Mouse (Mus musculus) monocyte, adult 5-6 weeks (primary cell): Measurements from ENCODE around the gene Myl3. TPM values are rescaled to one million over a fixed set of nuclear protein-coding genes. Genes with fewer than 3 reads are reported as not detected.
A peak's percentile ranks its signal among the peaks of the same experiment; 100 is the strongest.

Source experiments
- ATAC-seq: fragments of 153-309, 156-312 bp; replicated peaks from 2 replicates; pipeline ENCODE4 v1.8.0; 2017; ENCODE audit warnings: mild to moderate bottlenecking; ENCODE audit not compliant: low TSS enrichment, insufficient number of reproducible peaks, severe bottlenecking, poor library complexity, low FRiP score
- total RNA-seq: library from RNA; stranded (forward); fragments of 200-1000, 200-491, 200-594 nt; gene quantifications from 3 replicates; pipeline ENCODE4 v1.2.3, GENCODE M21; 2017

Gene Myl3
- total RNA-seq, 1 experiment from 2014 or later: not detected

DNA sequence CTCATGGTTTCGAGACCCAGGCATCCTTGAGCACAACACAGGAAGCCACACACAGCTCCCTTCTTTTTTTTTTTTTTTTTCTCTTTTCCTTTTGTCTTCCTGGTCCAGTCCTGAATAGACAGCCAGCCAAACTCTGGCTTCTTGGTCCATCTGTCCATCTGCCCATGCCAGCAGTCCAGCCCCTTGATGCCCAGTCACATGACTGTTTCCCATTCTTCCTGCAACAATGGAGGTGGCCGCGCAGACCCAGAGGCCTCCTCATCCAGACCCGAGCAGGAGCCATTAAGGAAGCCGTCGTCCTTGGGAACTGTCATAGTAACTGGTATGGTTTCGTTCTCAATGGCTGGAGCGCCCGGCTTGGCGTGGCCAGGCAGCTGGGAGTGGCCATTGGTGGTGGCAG, 19.6 kb upstream of the Myl3 start:
- ATAC-seq: no peak

DNA sequence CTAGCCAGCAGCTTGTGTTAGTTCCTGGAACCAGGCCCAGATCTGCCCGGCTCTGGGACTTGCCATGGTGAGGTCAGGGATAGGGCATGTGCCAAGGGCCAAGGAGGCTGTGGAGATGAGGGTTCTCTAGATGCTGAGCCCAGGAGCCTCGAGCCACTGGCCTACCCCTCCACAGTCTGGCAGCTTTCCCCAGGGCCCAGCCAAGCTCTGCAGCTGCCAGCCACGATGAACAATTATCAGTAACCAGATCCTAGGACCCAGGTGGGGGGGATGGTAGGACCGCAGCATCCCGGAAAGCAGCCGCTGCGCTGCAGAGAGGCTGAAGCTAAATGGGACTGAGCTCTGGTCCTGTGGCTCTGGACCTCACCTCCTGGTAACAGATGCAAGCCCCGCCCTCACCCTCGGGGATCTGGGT, 15.9 kb upstream of the Myl3 start:
- ATAC-seq: no peak

DNA sequence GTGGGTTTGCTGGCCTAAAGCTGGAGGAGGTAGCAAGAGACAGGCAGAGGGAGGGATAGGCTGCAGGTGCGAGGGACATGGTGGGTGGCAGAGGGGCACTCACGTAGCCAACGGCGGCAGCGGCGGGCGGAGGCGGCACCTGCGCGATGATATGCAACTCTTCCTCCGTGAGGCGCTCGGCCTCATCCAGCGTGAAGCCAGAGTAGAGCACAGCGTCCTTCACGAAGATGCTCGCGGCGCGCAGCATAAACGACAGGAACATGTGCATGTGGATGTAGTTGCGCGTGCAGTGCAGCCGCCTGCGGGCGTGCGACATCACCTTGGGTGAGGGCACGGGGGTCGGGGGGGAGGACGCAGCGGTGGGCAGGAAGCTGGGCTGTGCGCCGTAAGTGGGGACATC, 14.8 kb upstream of the Myl3 start:
- no peak for ATAC-seq

DNA sequence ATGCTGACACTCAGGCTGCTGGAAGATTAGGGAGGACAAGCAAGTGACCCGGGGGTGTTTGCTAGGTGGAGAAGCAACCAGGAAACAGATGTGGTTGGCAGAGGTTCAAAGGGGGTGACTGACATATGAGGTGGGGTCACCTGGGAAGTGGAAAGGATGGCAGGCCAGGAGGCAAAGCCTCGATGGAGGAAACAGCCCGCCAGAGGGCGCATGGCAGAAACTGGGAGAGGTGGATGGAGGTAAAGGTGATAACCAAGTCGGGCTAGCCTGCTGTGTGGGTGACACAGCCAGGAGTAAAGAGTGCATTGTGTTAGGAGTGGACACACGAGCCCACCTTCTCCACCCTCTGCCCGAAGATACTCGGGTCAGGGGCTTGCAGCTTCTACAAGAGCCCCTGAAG, 11.8 kb upstream of the Myl3 start:
- ATAC-seq: no peak

DNA sequence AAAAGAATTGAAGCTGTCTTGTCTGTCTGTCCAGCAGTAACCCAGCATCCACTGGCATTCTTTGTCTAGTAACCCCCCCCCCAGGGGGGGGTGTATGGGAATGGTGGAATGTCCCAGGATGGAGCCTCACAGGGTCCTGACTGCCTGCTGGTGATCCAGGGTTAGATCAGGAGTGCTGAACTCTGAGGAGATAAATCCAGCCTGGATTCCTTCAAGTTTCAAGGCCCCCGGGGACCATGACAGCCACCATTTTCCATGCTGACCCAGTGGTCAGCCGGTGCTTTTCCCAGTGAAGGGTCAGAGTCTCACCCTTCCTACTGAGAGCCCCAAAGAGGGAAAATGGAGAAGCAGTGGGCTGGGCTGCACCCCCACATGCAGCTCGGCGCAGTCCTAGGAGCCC, 9.8 kb upstream of the Myl3 start:
- ATAC-seq: no peak

DNA sequence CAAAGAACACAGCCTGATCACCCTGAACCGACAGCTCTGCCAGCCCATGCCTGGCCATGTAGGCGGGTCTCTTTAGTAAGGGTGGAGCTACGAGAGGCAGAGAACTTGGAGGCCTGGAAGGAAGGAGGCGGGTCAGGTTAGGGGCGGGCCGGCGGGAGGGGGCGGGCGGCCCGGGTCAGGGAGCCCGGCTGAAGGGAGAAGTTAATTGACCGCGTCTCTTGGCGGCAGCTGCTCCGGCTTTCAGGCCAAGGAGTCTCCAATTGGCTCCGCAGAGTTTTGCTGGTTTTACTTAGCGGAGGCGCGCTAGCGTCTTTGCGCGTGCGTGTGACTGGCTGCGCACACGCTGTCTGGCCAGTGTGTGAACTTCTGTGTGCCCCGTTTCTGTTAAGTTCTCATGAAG, 9.0 kb upstream of the Myl3 start:
- ATAC-seq: peak; percentile 85

DNA sequence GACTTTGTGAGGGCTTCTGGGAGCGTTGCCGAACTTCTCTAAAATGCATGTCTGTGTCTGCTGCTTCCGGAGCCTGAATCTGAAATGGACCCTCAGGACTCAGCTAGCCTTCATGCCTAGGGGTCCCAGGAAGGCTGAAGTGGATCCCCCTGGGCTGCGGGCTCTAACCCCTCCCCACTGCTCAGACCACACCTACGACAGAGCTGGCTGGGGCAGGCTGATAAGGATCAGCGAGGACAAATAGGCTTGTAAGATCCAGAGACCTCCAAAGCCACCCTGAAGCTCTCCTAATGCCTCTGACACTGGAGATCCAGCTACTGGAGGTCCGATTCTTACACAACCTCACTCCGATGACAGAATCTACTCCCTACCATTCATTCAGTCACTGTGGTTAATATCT, 8.6 kb upstream of the Myl3 start:
- ATAC-seq: 0 out of 2 replicates have a peak, but pooled peaks have one; percentile 3

DNA sequence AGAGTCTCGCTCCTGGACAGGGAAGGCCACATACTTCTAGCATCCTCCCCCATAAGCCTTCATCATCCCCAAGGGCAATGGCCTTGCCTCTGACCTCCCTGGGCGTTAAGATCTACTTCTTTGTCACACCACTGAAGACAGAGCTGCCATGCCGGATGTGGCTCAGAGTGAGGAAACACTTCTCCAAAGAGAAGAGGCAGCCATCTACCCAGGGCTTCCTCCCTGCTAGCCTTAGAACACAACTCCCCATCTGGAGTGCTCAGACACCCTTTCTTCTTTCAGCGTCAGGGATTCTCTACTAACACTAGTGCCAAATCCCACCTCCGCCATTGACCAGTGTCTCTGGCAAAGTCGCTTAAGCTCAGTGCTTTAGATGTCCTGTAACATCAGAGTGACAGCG, 7.5 kb upstream of the Myl3 start:
- no peak for ATAC-seq

DNA sequence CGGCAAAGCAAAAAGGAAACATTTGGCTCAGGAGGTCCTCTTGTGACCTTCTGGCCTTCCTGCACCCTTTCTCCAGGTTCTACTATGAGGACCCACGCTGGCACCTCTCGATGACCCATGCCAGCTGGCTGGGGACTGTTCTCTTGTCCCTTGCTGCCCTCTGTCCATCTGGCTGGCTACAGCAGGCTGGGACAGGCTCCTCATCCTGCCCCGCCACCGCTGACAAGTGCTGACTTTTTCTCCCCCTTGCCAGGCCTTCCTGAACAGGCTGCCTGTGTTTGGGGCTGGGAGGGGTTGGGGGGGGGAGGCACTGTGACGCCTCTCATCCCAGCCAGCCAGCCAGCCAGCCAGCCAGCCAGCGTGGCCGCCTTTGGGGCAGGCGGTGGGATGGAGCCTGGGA, 5.3 kb upstream of the Myl3 start:
- ATAC-seq: no peak

DNA sequence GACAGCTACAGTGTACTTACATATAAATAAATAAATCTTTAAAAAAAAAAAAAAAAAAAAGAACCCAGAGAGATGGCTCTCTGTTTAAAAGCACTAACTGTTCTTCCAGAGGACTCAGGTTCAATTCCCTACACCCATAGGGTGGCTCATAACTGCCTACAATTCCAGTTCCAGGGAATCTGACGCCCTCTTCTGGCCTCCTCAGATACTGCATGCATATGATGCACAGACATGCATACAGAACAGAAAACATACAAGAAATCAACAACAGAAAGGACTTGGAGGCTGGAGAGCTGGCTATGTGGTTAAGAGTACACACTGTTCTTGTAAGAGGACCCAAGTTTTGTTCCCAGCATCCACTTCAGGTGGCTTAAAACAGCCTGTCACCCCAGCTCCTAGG, 3.6 kb upstream of the Myl3 start:
- no peak for ATAC-seq

DNA sequence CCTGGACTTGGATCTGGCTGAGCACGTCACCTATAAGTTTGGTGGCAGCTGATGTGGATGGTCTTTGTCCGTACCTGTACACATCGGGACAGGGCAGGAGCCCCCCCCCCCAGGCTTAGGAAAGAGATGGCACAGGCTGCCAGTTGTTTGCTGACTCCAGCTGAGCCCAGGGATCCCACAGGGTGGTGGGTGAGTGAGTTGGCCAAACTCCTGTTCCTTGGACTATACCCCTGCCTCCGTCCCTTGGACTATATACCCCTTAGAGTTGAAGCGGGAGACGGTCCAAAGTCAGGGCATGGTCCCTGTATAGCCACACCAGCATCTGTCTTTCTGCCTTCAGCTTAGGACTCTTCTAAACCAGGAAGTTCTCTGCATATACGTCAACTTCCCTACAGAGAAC, 1.7 kb upstream of the Myl3 start:
- ATAC-seq: no peak

DNA sequence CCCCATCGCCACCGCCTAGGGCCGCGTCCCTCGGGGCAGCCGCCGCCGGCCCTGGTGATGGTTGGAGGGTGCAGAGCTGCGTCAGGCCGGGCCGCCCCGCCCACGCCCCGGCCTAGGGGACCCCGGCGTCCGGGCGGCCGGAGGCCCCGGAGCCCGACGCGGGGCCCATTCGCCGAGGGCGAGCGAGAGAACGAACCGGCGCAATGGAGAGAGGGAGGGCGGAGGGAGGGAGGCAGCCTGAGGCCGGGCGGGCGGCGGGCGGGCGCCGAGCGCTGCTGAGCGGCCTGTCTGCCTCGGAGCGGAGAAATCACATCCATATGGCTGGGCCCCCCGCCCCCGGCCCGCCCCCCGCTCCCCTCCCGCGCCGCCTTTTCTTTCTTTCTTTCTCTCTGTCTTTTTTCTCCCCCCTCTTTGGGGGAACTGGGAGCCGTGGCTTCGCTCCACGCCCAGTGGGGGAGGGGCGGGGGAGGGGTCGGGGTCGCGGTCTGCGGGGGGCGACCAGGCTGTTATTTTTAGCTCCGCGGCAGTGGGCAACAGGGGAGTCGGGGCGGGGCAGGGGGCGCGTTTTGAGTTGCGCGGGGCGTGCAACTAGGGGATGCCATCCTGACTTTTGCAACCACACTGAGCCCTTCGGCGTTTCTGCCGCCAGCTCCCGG, 762 bp downstream of the Myl3 start:
- no peak for ATAC-seq

DNA sequence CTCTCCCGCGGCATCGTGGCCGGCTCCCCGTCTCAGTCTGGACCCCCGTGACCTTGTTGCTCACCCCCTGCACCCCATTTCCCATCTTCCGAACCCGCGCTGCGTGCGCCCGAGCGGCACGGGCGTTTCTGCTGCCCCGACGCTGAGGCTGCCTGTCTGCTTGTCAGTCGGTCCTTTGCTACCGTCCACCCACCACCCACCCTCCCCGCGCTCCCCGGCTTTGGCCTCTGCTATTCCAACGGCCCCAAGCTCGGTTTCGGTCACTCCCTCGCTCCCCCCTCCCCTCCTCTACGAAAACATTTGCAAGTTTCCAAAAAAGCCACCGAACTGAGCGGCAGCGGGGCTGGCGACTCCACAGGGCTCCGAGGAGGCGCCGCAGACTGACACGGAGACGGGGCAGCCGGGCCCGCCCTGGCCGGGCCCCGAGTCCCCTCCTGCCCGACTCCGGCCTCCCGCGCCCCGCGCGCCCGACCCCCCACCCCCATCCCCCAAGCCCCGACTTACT, 1.3 kb downstream of the Myl3 start:
- no peak for ATAC-seq

DNA sequence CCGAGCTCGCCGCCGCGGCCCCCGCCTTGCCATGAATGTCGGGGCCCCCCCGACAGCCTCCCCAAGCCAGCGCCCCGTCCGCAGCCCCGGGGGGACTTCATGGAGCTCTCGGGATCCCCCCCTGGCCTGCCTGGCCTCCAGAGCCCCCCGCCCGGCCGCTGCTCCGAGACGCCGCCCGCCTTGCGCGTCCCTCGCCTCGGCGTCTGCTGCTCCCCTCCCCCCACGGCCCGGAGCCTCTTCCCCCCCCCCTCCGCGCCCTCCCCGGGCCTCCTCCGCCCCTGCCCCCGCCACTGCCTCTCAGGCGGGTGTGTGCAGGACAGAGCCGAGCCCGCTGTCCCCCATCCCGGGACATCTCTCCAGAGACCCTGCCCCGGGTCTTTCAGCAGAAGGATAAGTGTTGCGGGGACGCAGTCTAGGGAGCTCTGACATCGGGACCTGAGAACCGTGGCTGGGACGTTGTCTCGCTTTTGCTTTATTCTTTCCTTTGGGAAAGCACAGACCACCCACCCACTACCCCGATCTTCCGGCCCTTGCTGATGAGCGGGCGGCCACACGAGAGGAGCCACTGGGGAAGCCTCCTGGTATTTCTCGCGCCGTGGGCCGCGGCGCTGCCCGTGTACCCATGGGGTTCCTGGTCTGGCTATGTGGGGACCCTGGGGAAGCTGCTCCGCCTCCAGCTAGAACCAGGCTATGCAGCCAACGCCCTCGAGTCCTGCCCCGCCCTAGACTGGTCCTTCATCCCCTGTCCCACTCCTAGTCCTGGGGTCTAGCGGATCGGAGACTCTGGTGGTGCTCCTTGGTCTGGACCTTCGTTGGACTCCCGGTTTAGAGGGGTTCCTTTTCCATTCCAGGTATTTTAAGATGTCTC, 2.0 kb downstream of the Myl3 start:
- no peak for ATAC-seq

DNA sequence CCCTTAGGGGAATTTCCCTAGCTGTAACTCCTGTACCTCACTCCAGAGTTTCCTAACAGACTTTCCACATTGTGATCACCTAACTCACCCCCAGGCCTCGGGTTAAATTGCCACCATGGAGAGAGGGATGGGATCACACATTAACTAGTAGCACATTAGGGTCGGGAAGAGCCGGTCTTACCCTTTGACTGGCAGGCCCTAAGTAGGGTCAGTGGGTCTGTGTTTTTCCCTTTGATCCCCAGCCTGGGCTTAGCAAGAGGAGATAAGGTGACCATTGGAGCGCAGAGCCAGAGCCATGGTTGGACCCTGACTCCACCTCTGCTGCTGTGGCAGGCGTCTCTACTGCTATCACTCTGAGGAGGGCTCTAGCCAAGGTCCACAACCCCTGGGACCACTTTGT, 4.1 kb downstream of the Myl3 start:
- ATAC-seq: no peak

DNA sequence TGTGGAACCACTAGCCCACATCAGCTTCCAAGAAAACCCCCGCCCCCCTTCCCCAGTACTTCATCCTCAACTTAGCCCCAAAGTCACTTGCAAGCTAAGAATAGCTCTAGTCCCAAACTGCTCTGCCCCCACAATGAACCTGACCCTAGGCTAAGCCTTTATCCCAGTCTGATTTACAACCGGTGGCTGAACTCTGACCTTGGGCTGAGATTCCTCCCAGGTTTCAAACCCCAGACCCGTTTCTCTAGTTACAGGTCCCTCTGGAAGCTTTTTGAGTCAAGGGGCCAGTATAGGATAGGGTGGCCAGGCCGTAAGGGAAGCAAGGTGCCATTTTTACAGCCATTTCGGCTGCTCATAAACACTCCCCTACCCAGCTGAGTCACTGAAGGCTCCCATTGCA, 4.6 kb downstream of the Myl3 start:
- no peak for ATAC-seq

DNA sequence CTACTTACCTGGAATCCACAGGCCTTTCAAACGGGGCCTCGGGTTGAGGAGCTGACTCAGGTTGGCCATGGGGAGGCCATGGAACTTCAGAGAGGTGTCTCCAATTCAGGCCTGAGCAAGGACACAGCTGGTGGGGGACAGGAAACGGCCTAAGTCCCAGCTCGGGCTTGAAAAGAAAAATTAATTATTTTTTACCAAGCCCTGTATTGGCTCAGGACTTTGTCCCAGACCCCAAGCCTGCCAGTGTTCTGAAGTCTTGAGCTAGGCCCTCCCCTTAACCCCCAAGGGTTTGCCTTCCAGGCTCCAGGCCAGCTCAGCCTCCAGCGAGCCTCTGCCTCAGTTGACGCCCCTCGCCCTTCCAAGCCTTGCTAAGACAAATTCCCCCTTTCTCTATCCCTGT, 5.3 kb downstream of the Myl3 start, which contains the start of gene Pth1r:
Gene Pth1r (minus strand): TSS at position 185 of the 400 bp plus-strand sequence.
- no peak for ATAC-seq

DNA sequence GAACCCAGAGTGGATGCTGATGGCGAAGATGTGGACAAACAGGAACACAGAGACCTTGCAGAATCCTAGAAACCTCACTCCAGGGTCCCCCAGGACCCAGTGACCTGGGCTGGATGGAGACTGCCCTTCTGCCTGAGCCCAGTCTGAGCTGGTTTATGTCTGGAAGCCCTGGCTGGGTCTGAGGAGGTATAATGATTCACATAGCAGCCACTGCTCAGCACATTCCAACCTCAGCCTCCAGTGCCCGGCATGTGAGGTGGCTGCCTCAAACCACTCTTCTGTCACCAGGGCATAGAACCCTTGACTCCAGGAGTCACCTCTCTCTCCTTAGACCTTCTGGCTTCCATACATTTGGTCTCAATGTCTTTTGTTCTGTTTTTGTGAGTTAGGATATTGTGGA, 6.8 kb downstream of the Myl3 start:
- no peak for ATAC-seq

DNA sequence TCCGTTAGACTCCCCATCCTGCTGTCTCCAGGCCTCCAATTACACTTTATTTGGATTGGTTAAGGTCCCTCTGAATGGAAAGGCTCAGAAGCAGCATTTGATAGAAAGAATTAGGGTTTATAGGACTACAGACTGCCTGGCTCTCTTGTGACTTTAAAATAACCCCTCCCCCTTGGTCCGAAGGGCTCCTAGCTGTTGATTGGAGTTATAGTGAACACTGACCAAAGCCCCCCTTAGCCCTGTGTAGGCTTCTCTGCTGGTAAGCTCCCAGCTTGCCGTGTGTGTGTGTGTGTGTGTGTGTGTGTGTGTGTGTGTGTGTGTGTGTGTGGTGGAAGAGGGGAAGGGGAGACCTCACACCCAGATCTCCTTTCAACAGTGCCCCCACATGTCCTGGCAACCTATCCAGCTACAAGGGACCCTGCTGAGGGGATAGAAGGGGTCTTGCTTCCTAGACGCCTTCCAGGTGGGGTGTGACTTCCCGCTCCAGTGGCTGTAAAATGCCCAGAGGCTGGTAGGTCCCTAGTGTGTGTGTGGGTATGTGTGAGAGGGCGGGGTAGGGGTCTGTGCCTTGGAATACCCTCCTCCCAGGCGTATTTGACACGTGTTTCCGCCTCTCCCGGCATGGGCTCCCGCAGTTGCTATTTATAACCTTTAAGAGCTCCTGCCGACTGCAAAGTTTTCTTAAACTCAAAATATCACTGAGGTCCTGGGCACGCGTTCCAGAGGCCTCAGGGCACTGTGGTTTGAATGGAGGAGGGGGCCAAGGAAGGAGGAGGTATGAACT, 8.9 kb downstream of the Myl3 start:
- ATAC-seq: no peak
